Mouse (Mus musculus) fat pad, adult 2 months (tissue): Measurements from ENCODE around the gene Nbas.

ENCODE experiments used
- DNase-seq: peaks from one replicate; pipeline ENCODE4 v3.0.0-alpha.2; 2011; ENCODE audit warnings: low read depth, low spot score; ENCODE audit errors: extremely low read depth

The Nbas gene

DNA sequence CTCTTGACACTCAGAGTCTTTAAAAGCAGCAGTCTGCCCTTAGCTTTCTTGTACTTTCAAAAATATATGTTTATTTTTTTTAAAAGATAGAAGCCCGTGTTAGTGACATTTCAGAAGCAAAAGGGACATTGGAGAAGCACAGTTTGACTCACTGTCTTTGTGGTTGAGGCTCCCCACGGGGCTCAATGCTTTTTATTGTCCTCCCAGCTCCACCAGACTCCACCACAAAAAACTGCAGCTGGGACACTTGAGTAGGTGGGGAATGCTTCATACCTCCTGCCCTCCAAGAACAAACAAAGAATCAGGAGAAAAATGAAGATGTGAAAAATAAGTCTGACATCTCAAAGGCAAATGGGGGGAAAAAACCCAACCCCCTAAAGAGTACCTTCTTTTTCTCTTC lies 344.1 kb downstream of the Nbas start:
- no peak for DNase-seq

DNA sequence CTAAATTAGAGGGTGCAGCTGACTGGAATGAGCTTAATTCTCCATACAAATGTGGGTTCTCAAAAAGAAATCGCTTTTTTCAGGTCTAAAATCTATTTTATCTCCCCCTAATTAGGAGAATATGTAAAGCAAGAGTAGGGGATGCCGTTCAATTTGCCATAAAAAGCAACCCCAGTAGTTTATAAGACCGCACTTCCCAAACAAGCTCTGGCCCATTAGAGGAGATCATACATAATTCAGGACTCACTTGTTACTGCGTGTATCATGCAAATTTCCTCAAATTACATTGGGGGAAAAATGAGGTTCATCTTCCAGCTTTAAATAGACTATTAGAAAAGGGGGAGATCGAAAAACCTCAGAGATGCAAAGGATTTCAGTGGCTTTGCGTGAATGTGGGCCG lies 346.7 kb downstream of the Nbas start:
- DNase-seq = no peak

GRCm38 (mm10) chr12:13622150-13622822 lies 353.4 kb downstream of the Nbas start:
- DNase-seq = no peak

DNA sequence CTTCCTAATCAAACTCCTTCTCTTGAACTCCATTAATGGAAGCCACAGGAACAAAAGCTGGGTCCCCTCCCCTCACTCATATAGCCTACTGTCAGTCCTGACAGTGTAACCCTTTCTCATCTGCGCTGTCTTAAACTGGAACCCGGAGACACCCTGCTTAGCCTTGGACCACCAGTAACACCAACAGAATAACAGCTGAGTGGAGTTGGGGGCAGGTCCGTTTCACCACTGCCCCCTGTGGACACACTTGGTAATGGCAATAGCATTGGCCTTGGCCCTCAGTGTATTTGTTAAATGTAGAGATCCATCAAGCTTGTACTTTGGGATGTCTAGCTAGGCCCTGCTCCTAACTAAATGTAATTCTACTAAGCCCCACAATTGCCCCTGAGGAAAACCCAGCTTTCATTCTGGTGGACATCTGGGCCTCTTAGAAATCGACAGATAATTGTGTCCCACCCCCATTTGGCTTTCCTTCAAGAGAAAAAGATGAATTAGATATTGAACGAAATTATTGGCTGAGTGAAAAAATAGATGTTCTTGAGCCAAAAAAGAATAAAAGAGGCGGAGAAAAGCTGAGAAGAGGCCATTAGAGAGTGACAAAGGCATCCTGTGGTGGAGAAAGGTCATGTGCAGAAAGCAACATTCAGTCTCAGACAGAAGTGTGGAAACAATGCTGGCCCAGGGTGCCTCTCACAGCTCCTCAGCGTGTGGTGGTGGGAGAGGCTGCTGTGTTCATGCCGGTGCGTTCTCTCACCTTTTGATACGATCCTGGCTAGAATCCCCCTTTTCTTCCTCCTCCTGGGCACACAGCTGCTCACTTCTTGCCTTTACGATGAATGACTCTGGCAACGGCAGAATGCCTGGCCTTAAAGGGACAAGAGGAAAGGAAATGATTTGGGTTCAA lies 358.1 kb downstream of the Nbas start:
- no peak for DNase-seq
